Mouse (Mus musculus): ENCODE data around the gene Ksr1.

The Ksr1 gene

GRCm38 (mm10) chr11:79125775-79126174 lies 20.4 kb downstream of the Ksr1 start:
- DNase-seq (ENCODE audit: low read depth), result peak; percentile 40

- peak; percentile 65 for DNase-seq (ENCODE audit: low read depth)
Measured at GRCm38 (mm10) chr11:79122556-79122955, 23.7 kb downstream of the Ksr1 start.

GRCm38 (mm10) chr11:79120087-79120486 lies 26.1 kb downstream of the Ksr1 start:
- no peak for DNase-seq (ENCODE audit: low read depth)

DNA sequence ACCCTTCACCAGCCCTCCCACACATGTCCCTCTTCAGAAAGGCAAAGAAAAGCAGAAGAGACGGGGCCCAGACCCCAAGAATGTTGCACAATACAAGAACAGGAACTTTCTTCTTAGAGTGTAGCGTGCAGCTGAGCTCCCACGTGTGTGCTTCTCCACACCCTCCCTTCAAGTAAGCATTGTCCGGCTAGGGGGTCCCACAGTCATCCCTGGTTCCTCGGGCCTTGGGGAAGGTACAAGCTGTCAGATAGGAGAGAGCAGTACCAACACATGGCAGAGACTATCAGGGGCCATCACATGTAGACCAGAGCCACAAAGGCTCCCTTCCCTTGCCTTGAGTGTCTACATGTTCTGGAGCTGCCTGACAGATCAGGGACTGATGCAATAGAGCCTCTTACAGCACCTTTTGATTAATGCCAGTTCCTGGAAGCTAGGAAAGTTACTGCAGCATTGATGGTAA lies 27.3 kb downstream of the Ksr1 start:
- DNase-seq (ENCODE audit: low read depth), result no peak

- no peak for DNase-seq (ENCODE audit: low read depth)
Measured at GRCm38 (mm10) chr11:79116665-79117064, 29.5 kb downstream of the Ksr1 start.

- DNase-seq (ENCODE audit: low read depth), result no peak
Measured at GRCm38 (mm10) chr11:79115659-79116058, 30.5 kb downstream of the Ksr1 start.

- DNase-seq (ENCODE audit: low read depth), result no peak
Measured at GRCm38 (mm10) chr11:79114061-79114460, 32.1 kb downstream of the Ksr1 start.

- no peak for DNase-seq (ENCODE audit: low read depth)
Measured at GRCm38 (mm10) chr11:79113397-79113796, 32.8 kb downstream of the Ksr1 start.

DNA sequence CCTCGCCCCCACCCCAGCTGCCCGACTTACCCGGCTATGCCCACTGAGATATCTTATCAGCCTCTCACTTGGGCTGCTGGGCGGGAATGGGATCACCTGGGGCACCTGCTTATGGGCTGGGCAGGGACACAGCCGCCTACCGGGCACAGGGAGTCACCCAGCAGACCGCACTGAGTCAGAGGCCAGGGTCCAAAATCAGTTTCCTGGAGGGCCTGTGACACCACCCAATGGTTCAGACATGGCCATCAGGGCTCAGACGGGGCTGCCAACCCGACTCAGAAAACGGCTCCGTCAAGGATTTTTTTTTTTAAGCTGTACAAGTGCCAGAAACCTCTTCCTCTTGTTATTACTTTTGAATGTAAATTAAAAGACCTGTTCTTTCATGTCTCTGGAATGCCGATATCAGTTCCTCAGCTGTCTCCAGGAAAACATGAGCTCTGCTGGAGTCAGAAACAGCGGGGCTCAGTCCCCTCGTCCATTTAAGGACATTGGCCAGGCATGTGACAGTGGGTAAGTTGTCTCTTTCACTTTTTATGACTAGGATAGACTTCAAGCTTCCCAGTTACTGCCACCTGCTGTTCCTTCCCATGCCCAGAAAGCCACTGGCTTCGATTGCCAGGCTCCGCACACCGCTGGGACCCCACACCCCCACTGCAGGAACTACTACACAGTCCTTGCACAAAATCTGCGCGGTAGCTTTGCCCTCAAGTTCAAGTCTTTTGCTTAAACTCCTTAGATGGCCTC lies 33.5 kb downstream of the Ksr1 start:
- no peak for DNase-seq (ENCODE audit: low read depth)

- no peak for DNase-seq (ENCODE audit: low read depth)
Measured at GRCm38 (mm10) chr11:79111864-79112558, 34.2 kb downstream of the Ksr1 start.

DNA sequence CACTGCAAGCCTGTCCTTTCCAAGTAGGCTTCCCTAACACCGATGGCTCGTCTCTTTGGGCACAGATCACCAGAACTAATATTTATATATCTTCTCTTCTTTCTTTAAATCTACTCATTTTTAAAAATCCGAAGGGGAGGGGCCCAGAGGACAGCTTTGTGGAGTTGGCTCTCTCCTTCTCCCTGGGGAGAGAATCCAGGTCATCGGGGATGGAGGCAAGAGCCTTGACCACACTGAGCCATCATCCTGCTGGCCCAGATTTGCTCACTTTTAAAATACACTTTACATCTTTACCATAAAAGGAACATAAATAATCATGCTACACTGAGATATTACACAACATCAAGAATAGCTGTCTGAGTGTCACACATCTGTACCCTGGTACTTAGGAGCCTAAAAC lies 35.8 kb downstream of the Ksr1 start:
- DNase-seq (ENCODE audit: low read depth), result no peak

DNA sequence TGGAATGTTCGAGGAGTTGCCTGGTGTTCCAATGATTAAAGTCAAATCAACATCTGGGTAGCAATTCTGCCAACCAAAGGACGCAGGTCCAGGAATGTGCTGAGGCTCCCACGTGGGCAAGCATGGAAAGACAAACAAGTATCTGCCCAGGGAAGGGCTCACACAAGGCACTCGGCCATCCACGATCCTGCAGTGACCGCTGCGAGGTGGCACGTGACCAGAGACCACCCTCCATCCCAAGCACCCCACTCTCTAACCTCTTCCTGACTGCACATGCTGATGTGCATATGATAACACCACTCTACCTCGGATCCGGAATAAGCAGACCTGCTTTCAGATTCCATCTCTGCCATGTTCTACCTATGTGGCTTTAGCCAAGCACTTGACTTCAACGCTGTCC lies 38.3 kb downstream of the Ksr1 start:
- DNase-seq (ENCODE audit: low read depth), result no peak

DNA sequence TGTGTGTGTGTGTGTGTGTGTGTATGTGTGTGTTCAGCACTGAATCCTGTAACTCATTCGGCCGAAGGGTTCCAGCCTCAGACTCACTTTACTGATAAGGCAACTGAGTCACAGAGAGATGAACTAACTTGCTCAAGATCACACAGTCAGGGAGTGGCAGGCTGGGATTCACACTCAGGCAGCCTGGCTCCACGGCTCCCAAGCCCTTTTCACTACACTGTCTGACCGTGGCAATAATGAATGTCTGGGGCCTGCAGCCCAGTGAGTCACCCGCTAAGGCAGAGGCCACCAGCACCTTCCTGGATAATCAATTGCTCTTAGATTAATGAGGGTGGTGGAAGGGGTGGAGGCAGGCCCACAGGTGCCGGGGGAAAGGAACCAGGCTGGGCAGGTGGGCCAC lies 41.2 kb downstream of the Ksr1 start:
- no peak for DNase-seq (ENCODE audit: low read depth)

DNA sequence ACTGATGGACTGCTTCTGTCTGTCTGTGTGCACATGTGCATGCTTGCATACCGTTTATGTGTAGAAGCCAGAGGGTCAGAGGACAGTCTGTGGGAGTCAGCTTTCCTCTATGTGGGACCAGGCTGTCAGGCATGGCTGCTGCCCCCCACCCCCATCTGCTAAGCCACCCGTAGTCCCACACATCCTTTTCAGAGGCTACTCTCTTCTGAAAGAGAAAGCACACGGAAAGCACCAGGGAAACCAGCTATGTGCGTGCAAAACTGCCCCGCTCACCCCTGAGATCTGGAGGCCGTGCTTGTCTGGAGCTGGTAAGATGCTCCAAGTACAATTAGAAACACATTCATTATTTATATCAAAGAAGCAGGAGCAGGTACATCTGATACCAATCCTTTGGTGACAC lies 41.7 kb downstream of the Ksr1 start:
- DNase-seq (ENCODE audit: low read depth), result no peak

DNA sequence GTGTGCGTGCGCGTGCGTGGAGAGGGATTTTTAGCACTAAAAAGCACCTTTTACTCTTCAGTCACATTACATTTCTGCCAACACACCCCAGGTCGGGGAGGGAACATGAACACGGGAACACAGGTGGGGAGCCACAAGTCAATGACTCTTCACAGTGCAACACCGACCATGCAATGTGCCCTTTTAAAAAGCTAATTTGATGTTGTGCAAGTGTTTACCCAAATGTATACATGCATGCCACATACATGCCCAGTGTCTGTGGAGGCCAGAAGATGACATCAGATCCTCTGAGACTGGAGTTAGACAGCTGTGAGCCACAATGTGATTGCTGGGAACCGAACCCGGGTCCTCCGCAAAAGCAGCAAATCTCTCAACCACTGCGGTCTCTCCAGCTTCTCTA lies 42.1 kb downstream of the Ksr1 start:
- DNase-seq (ENCODE audit: low read depth), result no peak

GRCm38 (mm10) chr11:79103461-79103869 lies 42.7 kb downstream of the Ksr1 start:
- no peak for DNase-seq (ENCODE audit: low read depth)

DNA sequence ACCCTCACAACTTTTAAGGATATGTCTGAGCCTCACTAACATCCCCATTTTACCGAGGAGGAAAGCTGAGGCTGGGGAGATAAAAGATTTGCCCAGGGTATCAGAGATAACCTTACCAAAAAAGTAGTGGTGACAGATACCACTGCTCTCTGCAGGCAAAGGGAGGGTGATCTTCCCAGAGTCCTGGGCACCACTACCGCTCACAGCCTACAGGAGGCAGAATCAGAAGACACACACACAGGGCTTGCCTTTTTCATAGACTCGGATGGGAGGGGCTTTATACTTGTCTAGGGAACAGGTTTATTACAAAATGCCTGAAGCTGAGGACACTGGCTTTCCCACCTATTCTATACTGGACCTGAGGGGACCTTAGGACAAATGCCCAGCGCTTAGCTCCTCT lies 43.9 kb downstream of the Ksr1 start:
- DNase-seq (ENCODE audit: low read depth), result no peak

DNA sequence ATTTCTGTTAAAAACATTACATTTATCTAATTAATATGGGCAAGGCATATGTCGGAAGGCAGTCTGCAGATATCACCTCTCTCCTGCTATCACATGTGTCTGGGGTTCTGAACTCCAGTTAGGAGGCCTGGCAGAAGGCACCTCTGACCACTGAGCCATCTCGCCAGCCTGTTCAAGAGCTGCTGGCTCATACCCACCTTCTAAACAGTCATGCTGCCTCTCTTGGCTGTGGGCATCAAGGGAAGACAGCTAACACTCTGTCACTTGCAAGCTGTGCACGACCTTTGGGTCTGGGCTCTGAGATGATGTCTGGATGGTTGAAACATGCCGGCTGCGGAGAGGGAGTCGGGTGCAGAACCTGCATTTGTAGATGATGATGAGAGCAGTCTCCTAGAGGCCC lies 44.6 kb downstream of the Ksr1 start:
- no peak for DNase-seq (ENCODE audit: low read depth)

- DNase-seq (ENCODE audit: low read depth), result no peak
Measured at GRCm38 (mm10) chr11:79099032-79099431, 47.2 kb downstream of the Ksr1 start.

GRCm38 (mm10) chr11:79097736-79098135 lies 48.5 kb downstream of the Ksr1 start:
- no peak for DNase-seq (ENCODE audit: low read depth)

GRCm38 (mm10) chr11:79096673-79097072 lies 49.5 kb downstream of the Ksr1 start:
- no peak for DNase-seq (ENCODE audit: low read depth)

- DNase-seq (ENCODE audit: low read depth), result no peak
Measured at GRCm38 (mm10) chr11:79095713-79096112, 50.5 kb downstream of the Ksr1 start.

GRCm38 (mm10) chr11:79094727-79095126 lies 51.5 kb downstream of the Ksr1 start:
- no peak for DNase-seq (ENCODE audit: low read depth)

Data from naive thymus-derived CD4-positive, alpha-beta T cell, adult 2 months (primary cell).